21 mouse cellular contexts compared by ENCODE assay signal in the genomic region with DNA sequence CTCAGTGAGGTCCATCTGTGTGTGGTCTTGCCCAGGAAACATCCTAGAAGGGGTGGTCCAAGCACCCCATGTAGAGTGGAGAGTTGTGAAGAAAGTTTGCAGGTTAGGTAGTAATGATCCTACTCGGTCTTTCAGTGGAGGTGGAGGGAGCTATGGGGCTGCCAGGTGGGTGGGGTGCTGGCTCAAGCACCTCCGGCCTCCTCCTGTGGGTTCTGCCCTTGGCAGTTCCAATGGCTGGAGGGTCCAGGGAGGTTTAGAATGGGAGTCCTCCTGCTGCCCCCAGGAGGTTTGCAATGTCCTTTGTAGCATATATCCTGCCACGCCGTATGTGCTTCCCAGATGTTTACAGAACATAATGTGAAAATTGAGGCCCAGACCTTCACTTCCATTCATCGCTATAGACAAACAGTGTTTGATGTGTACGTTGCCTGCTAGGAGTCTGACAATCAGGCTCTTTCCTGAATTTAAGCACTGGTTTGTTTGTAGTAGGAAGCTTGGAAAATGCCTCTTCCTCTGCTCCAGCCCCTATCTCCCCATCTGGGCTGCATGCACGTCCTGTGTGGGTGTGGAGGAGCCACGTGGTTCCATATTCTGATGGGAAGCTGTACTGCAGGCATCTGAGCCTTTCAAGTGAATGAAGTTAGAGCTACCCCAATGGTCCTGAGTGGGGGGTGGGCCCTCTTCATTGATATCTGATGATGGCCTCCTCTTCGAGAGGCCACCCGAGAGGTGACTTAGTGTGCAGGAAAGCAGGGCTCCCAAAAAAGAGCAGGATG. TPM values are rescaled to one million over a fixed set of nuclear protein-coding genes. Genes with fewer than 3 reads are reported as not detected.
DNase-seq lines count a peak whose midpoint lies in the region; ATAC-seq and TF ChIP-seq lines count a peak whose summit lies in the region.
"Had no signal": no experiment of that assay in that cellular context is flagged by ENCODE, and none has a peak within 500 bp of the region (broad histone marks: within the 10 kb centered on the region; RNA-seq: fewer than 3 reads in every experiment).

No protein-coding gene starts in this region.

- WGBS in hindbrain, embryonic 15.5 days, result 85% methylated on average over 10 of the region's 10 CpGs
- WGBS in hindbrain, embryonic 13.5 days, result 88% methylated on average over 10 of the region's 10 CpGs
- 65% methylated on average over 10 of the region's 10 CpGs for WGBS in lung, embryonic 14.5 days
- whole genome bisulfite sequencing in liver, embryonic 14.5 days (ENCODE audit: insufficient replicate concordance), result 43% methylated on average over 10 of the region's 10 CpGs
- 91% methylated on average over 10 of the region's 10 CpGs for WGBS in midbrain, embryonic 14.5 days

- H3K36me3 ChIP-seq in erythroblast, embryonic 14.5 days (ENCODE audit: control insufficient read depth), result no peaks in the 10 kb centered on the region; the same call in 1 of the 2 replicates
- H3K36me3 ChIP-seq in hindbrain, embryonic 15.5 days, result no peaks in the 10 kb centered on the region
- no peaks in the 10 kb centered on the region for H3K36me3 ChIP-seq in hindbrain, embryonic 13.5 days
- H3K36me3 ChIP-seq in lung, embryonic 14.5 days (ENCODE audit: insufficient read depth), result no peaks in the 10 kb centered on the region
- no peaks in the 10 kb centered on the region for H3K36me3 ChIP-seq in liver, embryonic 14.5 days (replicated peaks; ENCODE audit: control insufficient read depth, insufficient read depth, low read depth)
- H3K36me3 ChIP-seq in midbrain, embryonic 14.5 days (ENCODE audit: control insufficient read depth, insufficient read depth, low read length), result no peaks in the 10 kb centered on the region
- H3K36me3 ChIP-seq: heart, embryonic 12.5 days; stomach, embryonic 15.5 days had no signal

- H3K27me3 ChIP-seq in erythroblast, embryonic 14.5 days (ENCODE audit: control insufficient read depth), result no peaks in the 10 kb centered on the region
- H3K27me3 ChIP-seq in hindbrain, embryonic 15.5 days, result no peaks in the 10 kb centered on the region
- H3K27me3 ChIP-seq in hindbrain, embryonic 13.5 days, result no peaks in the 10 kb centered on the region
- H3K27me3 ChIP-seq in lung, embryonic 14.5 days (ENCODE audit: insufficient read depth, low read length), result no peaks in the 10 kb centered on the region
- H3K27me3 ChIP-seq in liver, embryonic 14.5 days (ENCODE audit: control insufficient read depth, insufficient read depth, low read length), result no peaks in the 10 kb centered on the region
- H3K27me3 ChIP-seq in midbrain, embryonic 14.5 days (ENCODE audit: control insufficient read depth, insufficient read depth, low read length), result no peaks in the 10 kb centered on the region
- H3K27me3 ChIP-seq: heart, embryonic 12.5 days; stomach, embryonic 15.5 days had no signal

- peak overlapping the region; percentile 58 for H3K4me3 ChIP-seq in erythroblast, embryonic 14.5 days (replicated peaks)
- H3K4me3 ChIP-seq in hindbrain, embryonic 15.5 days, result no peak overlapping the region
- no peak overlapping the region for H3K4me3 ChIP-seq in hindbrain, embryonic 13.5 days
- H3K4me3 ChIP-seq in lung, embryonic 14.5 days (ENCODE audit: low read depth, low read length), result no peak overlapping the region
- peak overlapping the region; percentile 39 to 47 for H3K4me3 ChIP-seq in liver, embryonic 14.5 days (ENCODE audit: insufficient read depth in 1 of 2, low read depth in 2 of 2, low read length in 2 of 2)
- H3K4me3 ChIP-seq in midbrain, embryonic 14.5 days (replicated peaks; ENCODE audit: low read depth, low read length), result no peak overlapping the region
- H3K4me3 ChIP-seq: heart, embryonic 12.5 days; myocyte; stomach, embryonic 15.5 days had no signal

- peak; percentile 43 for DNase-seq in lung, embryonic 14.5 days
- no peak for DNase-seq in lung, postnatal 10 days
- no peak for DNase-seq in liver, embryonic 14.5 days (ENCODE audit: low read depth in 3 of 3, low spot score in 3 of 3)
- DNase-seq in midbrain, embryonic 14.5 days, result no peak
- DNase-seq: adrenal gland, postnatal 36 days; cerebellum, adult 9-11 months; gastrocnemius, postnatal 10 days; lung, postnatal 14 days; spleen, adult 18-20 months; thymus, postnatal 14 days had no signal

- H3K4me1 ChIP-seq in erythroblast, embryonic 14.5 days (ENCODE audit: control insufficient read depth), result no peaks in the 10 kb centered on the region
- H3K4me1 ChIP-seq in hindbrain, embryonic 15.5 days (replicated peaks), result no peaks in the 10 kb centered on the region
- H3K4me1 ChIP-seq in hindbrain, embryonic 13.5 days (replicated peaks), result no peaks in the 10 kb centered on the region
- H3K4me1 ChIP-seq in lung, embryonic 14.5 days (ENCODE audit: insufficient read depth), result no peaks in the 10 kb centered on the region
- peaks cover 0 to 6% of the 10 kb centered on the region in 2 experiments; a peak in 1 of 4 replicates for H3K4me1 ChIP-seq in liver, embryonic 14.5 days (replicated peaks; ENCODE audit: control insufficient read depth in 2 of 2, insufficient read depth in 2 of 2, low read length in 1 of 2)
- H3K4me1 ChIP-seq in midbrain, embryonic 14.5 days (ENCODE audit: control insufficient read depth, insufficient read depth, low read length), result peaks cover 7% of the 10 kb centered on the region; the same call in 1 of the 2 replicates

- H3K27ac ChIP-seq in hindbrain, embryonic 15.5 days (replicated peaks), result no peak overlapping the region
- H3K27ac ChIP-seq in hindbrain, embryonic 13.5 days, result no peak overlapping the region
- H3K27ac ChIP-seq in lung, embryonic 14.5 days (ENCODE audit: low read depth), result no peak overlapping the region
- no peak overlapping the region for H3K27ac ChIP-seq in liver, embryonic 14.5 days
- no peak overlapping the region for H3K27ac ChIP-seq in midbrain, embryonic 14.5 days (replicated peaks; ENCODE audit: low read depth, low read length)
- H3K27ac ChIP-seq: stomach, embryonic 15.5 days had no signal

- H3K4me2 ChIP-seq in hindbrain, embryonic 15.5 days, result no peak overlapping the region
- no peak overlapping the region for H3K4me2 ChIP-seq in hindbrain, embryonic 13.5 days
- H3K4me2 ChIP-seq in lung, embryonic 14.5 days, result no peak overlapping the region
- H3K4me2 ChIP-seq in liver, embryonic 14.5 days (ENCODE audit: low read depth), result peak overlapping the region; percentile 35
- no peak overlapping the region for H3K4me2 ChIP-seq in midbrain, embryonic 14.5 days (ENCODE audit: low read length)
- H3K4me2 ChIP-seq: heart, embryonic 12.5 days; stomach, embryonic 15.5 days had no signal

- TF ChIP-seq EP300 in liver, embryonic 14.5 days (IDR thresholded peaks at IDR 0.05; ENCODE audit: low read depth), result no peak

- H3K9me3 ChIP-seq in erythroblast, embryonic 14.5 days (ENCODE audit: control insufficient read depth, low read length), result peaks cover 2% of the 10 kb centered on the region; the same call in 1 of the 2 replicates
- no peaks in the 10 kb centered on the region for H3K9me3 ChIP-seq in hindbrain, embryonic 15.5 days
- H3K9me3 ChIP-seq in hindbrain, embryonic 13.5 days, result no peaks in the 10 kb centered on the region
- H3K9me3 ChIP-seq in lung, embryonic 14.5 days (ENCODE audit: low read depth, low read length), result no peaks in the 10 kb centered on the region
- no peaks in the 10 kb centered on the region; the same call in 1 of the 2 replicates for H3K9me3 ChIP-seq in liver, embryonic 14.5 days (ENCODE audit: control insufficient read depth, low read length)
- no peaks in the 10 kb centered on the region for H3K9me3 ChIP-seq in midbrain, embryonic 14.5 days (ENCODE audit: control insufficient read depth, low read length)
- H3K9me3 ChIP-seq: stomach, embryonic 15.5 days had no signal

- TF ChIP-seq CTCF in lung, embryonic 14.5 days (IDR thresholded peaks at IDR 0.05; ENCODE audit: low read depth), result no peak
- TF ChIP-seq CTCF in liver, embryonic 14.5 days (IDR thresholded peaks at IDR 0.05; ENCODE audit: low read depth), result no peak

- H3K9ac ChIP-seq in hindbrain, embryonic 15.5 days, result no peak overlapping the region
- H3K9ac ChIP-seq in hindbrain, embryonic 13.5 days, result no peak overlapping the region
- H3K9ac ChIP-seq in lung, embryonic 14.5 days, result no peak overlapping the region
- H3K9ac ChIP-seq in liver, embryonic 14.5 days (replicated peaks), result peak overlapping the region; percentile 36; the same call in 1 of the 2 replicates
- H3K9ac ChIP-seq in midbrain, embryonic 14.5 days (replicated peaks; ENCODE audit: low read length), result no peak overlapping the region
- H3K9ac ChIP-seq: heart, embryonic 12.5 days; stomach, embryonic 15.5 days had no signal

- no peak for ATAC-seq in erythroblast, adult 5-6 weeks (replicated peaks; ENCODE audit: low FRiP score, poor library complexity, severe bottlenecking)
- ATAC-seq in hindbrain, embryonic 15.5 days (ENCODE audit: low FRiP score, low read depth), result peak; percentile 28; the same call in 1 of the 2 replicates
- no peak for ATAC-seq in hindbrain, embryonic 13.5 days (ENCODE audit: low FRiP score)
- peak; percentile 50; the same call in 1 of the 2 replicates for ATAC-seq in lung, embryonic 14.5 days (ENCODE audit: insufficient read depth)
- no peak for ATAC-seq in liver, embryonic 14.5 days (ENCODE audit: insufficient read depth)
- no peak for ATAC-seq in midbrain, embryonic 14.5 days (ENCODE audit: low FRiP score, low TSS enrichment)
- ATAC-seq: hindbrain, embryonic 16.5 days had no signal

RNA-seq across cellular contexts. Expression of gene Igfbp1, which starts 1.1 kb away (rescaled TPM):
- polyA plus RNA-seq in erythroblast, embryonic 14.5 days (2012), result 0.08 and 0.11 TPM in 2 replicates
- not detected in 2 replicates for total RNA-seq in erythroblast, adult 5-6 weeks (2015; ENCODE audit: low replicate concordance)
- not detected in 2 replicates for total RNA-seq in erythroblast, adult 5-6 weeks (2017; ENCODE audit: low replicate concordance)
- polyA plus RNA-seq in hindbrain, embryonic 15.5 days (2015; fragmentation: Nextera tagmentation; extraction: Ambion mirVana), result 0.13 and 0.20 TPM in 2 replicates
- 0.10 TPM in 1 of 2 replicates, not detected in the other for polyA plus RNA-seq in hindbrain, embryonic 13.5 days (2015; fragmentation: Nextera tagmentation; extraction: Ambion mirVana)
- 0.12 and 0.41 TPM in 2 replicates for polyA plus RNA-seq in lung, embryonic 14.5 days (2014; fragmentation: Nextera tagmentation; extraction: Ambion mirVana)
- 48.0 and 51.7 TPM in 2 replicates for polyA plus RNA-seq in liver, embryonic 14.5 days (2012; rRNA removed)
- polyA plus RNA-seq in liver, embryonic 14.5 days (2014; fragmentation: Nextera tagmentation; extraction: Ambion mirVana), result 56.3 and 62.0 TPM in 2 replicates
- 0.13 TPM in 2 replicates for polyA plus RNA-seq in midbrain, embryonic 14.5 days (2014; fragmentation: Nextera tagmentation; extraction: Ambion mirVana)
- total RNA-seq: CH12.LX had no signal
- polyA plus RNA-seq: myocyte had no signal

RNA-seq across cellular contexts. Expression of gene Gm11985, which starts 10.3 kb away (rescaled TPM):
- not detected in 2 replicates for polyA plus RNA-seq in erythroblast, embryonic 14.5 days (2012)
- total RNA-seq in erythroblast, adult 5-6 weeks (2015; ENCODE audit: low replicate concordance), result not detected in 2 replicates
- not detected in 2 replicates for total RNA-seq in erythroblast, adult 5-6 weeks (2017; ENCODE audit: low replicate concordance)
- polyA plus RNA-seq in hindbrain, embryonic 15.5 days (2015; fragmentation: Nextera tagmentation; extraction: Ambion mirVana), result 0.16 TPM in 1 of 2 replicates, not detected in the other
- not detected in 2 replicates for polyA plus RNA-seq in hindbrain, embryonic 13.5 days (2015; fragmentation: Nextera tagmentation; extraction: Ambion mirVana)
- not detected in 2 replicates for polyA plus RNA-seq in lung, embryonic 14.5 days (2014; fragmentation: Nextera tagmentation; extraction: Ambion mirVana)
- polyA plus RNA-seq in liver, embryonic 14.5 days (2012; rRNA removed), result not detected in 2 replicates
- polyA plus RNA-seq in liver, embryonic 14.5 days (2014; fragmentation: Nextera tagmentation; extraction: Ambion mirVana), result not detected in 2 replicates
- polyA plus RNA-seq in midbrain, embryonic 14.5 days (2014; fragmentation: Nextera tagmentation; extraction: Ambion mirVana), result not detected in 2 replicates
- total RNA-seq: adrenal gland, postnatal 36 days; CH12.LX; gastrocnemius, postnatal 10 days; layer of hippocampus, postnatal 10 days; left cerebral cortex, postnatal 10 days had no signal
- polyA plus RNA-seq: heart, embryonic 12.5 days; hindbrain, embryonic 16.5 days; myocyte; stomach, embryonic 15.5 days had no signal

RNA-seq across cellular contexts. Expression of gene Igfbp3, which starts 15.1 kb away (rescaled TPM):
- 0.03 TPM in 1 of 2 replicates, not detected in the other for polyA plus RNA-seq in erythroblast, embryonic 14.5 days (2012)
- total RNA-seq in erythroblast, adult 5-6 weeks (2015; ENCODE audit: low replicate concordance), result 0.42 TPM in 1 of 2 replicates, not detected in the other
- total RNA-seq in erythroblast, adult 5-6 weeks (2017; ENCODE audit: low replicate concordance), result not detected in 2 replicates
- 18.4 and 19.9 TPM in 2 replicates for polyA plus RNA-seq in hindbrain, embryonic 15.5 days (2015; fragmentation: Nextera tagmentation; extraction: Ambion mirVana)
- polyA plus RNA-seq in hindbrain, embryonic 13.5 days (2015; fragmentation: Nextera tagmentation; extraction: Ambion mirVana), result 13.8 and 14.1 TPM in 2 replicates
- polyA plus RNA-seq in lung, embryonic 14.5 days (2014; fragmentation: Nextera tagmentation; extraction: Ambion mirVana), result 14.4 and 15.3 TPM in 2 replicates
- polyA plus RNA-seq in liver, embryonic 14.5 days (2012; rRNA removed), result 13.7 and 21.4 TPM in 2 replicates
- polyA plus RNA-seq in liver, embryonic 14.5 days (2014; fragmentation: Nextera tagmentation; extraction: Ambion mirVana), result 19.0 and 21.5 TPM in 2 replicates
- polyA plus RNA-seq in midbrain, embryonic 14.5 days (2014; fragmentation: Nextera tagmentation; extraction: Ambion mirVana), result 9.4 and 13.3 TPM in 2 replicates
- total RNA-seq: CH12.LX had no signal

Comparison
In these comparisons a context has a peak if more than half of its experiments do, and no peak if none do; other contexts are left out.
1. ATAC-seq: peak in hindbrain, embryonic 15.5 days (single experiment) and lung, embryonic 14.5 days (single experiment); none in erythroblast, adult 5-6 weeks (single experiment), hindbrain, embryonic 13.5 days (single experiment), liver, embryonic 14.5 days (single experiment) and midbrain, embryonic 14.5 days (single experiment).
2. H3K4me3 ChIP-seq: peak in erythroblast, embryonic 14.5 days (single experiment) and liver, embryonic 14.5 days (2 of 2); none in hindbrain, embryonic 15.5 days (single experiment), hindbrain, embryonic 13.5 days (single experiment), lung, embryonic 14.5 days (single experiment) and midbrain, embryonic 14.5 days (single experiment).
3. RNA of gene Igfbp1, which starts 1.1 kb away (polyA plus RNA-seq): 48.0 to 62.0 TPM in liver, embryonic 14.5 days; 0.13 TPM in midbrain, embryonic 14.5 days, 0.13 to 0.20 TPM in hindbrain, embryonic 15.5 days, 0.12 to 0.41 TPM in lung, embryonic 14.5 days, 0.10 TPM in hindbrain, embryonic 13.5 days and 0.08 to 0.11 TPM in erythroblast, embryonic 14.5 days; every median in the first group is over 10 times any median in the second.
4. RNA of gene Igfbp3, which starts 15.1 kb away (polyA plus RNA-seq): 13.7 to 21.5 TPM in liver, embryonic 14.5 days, 18.4 to 19.9 TPM in hindbrain, embryonic 15.5 days, 14.4 to 15.3 TPM in lung, embryonic 14.5 days, 13.8 to 14.1 TPM in hindbrain, embryonic 13.5 days and 9.4 to 13.3 TPM in midbrain, embryonic 14.5 days; 0.03 TPM in erythroblast, embryonic 14.5 days; every median in the first group is over 10 times any median in the second.